Mouse (Mus musculus): ENCODE data around the gene Gm10972.
A peak's percentile ranks its signal among the peaks of the same experiment; 100 is the strongest.
"Not testable (repeated sequence)": the region's sequence is repeated elsewhere in the genome, so short reads cannot be mapped to it uniquely, and the experiment has no call there.

The Gm10972 gene

DNA sequence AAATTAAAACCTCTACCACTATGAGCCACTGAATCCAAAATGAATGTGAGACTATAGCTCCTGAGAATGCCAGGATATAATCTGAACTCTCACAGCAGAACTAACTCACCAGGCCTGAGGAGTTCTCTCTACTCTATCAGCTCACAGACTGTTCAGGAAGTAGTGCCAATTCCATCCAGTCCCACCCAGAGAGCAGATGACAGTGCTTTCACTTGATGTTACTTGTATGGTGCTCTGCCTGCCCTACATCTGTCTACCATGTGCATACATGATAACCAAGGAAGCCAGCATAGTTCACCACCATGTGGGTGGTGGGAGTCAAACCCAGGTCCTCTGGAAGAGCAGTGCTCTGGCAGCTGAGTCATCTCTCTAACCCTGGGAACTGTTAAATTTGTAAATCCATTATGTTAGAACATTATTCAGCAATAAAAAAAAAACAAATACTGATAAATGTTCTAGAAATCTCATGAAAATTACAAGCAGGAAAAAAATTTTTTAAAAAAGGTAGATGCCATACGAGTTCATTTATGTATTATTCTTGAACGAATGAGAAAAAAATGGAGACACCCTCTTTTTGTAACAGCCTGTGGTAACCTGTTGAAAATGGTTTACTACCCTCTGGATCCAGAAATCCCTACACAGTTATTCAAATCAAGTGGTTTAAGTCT lies at the start of gene Gm10972:
TSS of gene Gm10972 (plus strand) at position 618 of the 668 bp plus-strand sequence.
- not testable (repeated sequence) for DNase-seq (ENCODE audit: low read depth, low spot score)

DNA sequence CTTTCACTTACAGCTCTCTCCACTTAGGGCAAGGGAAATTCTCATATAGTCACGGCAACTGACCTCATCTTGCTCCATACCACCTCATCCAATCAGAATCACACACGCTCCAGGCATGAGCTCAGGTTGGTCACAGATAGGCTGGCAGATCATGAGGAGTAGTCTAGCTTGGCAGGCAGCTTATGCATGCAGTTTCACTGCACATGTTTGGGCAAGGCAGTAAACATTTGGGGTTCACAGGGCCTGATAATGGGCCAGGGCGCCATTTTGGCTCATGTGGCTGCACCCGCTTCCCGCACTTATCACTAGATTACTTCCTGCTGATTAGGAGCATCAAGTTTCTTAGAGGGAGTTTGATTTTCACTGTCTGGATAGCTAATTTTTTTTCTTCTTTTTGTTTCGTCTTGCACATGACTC lies 47.0 kb upstream of the Gm10972 start:
- DNase-seq (ENCODE audit: low read depth, low spot score) = no peak

DNA sequence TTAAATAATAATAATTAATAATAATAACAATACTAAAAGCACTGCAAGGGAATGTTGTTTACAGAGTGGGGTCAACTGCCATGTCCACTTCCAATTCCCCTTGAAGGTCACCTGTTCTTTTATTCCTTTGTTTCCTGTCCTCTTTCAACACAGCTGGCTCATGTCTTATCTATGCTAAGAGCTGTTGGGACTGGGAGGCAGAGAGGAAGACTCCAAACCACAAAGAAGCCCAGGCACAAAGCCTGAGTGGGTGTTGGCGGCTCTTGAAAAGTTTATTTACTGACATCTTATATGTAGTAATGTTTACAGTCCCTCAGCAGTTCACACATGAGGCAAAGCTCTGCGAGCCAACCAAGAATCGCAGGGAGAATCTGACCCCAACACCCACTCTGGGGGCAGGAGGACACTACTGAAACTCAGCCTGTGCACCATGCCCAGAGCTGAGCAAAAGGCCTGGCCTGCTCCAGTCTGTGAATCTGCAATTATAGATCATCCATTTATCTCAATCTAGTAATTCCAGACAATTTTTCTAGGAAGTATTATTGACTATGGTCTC lies 45.6 kb upstream of the Gm10972 start:
- no peak for DNase-seq (ENCODE audit: low read depth, low spot score)

DNA sequence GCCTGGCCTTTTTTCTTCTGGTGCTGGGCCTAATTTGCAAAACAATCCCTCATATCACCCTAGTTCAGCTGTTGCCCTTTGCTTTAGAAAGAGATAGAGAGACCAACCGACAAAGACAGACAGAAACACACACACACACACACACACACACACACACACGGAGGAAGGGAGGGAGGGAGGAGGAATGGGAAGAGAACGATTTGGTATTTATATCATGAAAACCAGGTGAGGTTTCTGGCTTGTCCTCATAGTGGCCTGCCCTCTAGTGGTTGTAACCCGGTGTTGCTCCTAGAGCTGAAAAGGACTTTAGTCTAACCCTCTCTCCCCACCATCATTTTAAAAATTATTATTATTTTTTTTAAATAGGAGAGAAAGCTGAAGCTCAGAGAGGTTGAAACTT lies 41.0 kb upstream of the Gm10972 start:
- DNase-seq (ENCODE audit: low read depth, low spot score) = no peak

DNA sequence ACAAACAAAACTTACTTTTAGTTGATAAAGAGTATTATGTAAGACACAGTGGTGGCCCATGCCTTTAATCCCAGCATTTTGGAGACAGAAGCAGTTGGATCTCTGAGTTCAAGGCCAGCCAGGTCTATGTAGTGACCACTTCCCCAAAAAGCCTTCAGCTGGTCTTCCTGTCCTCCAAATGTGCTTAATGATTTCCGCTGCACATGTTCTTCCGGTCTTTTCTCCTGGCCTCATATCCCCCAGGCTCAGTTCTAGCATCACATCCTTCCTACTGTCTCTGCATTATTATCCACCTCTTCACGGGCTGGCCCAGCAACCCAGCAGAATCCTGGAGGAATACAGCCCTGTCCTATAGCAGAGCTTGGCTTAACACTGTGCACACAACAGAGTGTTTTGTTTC lies 33.3 kb upstream of the Gm10972 start:
- no peak for DNase-seq (ENCODE audit: low read depth, low spot score)

DNA sequence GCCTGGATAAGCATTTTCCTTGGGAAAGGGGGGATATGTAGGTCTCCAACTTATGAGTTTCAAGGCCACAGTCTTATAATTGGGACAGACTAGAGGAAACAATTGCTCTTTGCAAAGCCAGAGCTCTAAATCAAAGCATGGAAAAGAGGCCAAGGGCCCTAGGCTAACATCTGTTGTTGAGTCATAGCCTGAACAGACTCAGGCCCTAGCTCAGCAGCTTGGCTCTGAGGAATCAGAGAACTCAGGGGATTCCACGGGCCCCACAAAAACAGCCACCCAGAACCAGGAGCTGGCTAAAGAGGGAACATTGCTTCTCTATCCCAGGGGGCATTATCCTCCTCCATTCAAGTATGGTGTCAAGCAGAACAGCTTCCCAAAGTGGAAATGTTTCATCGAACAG lies 32.3 kb upstream of the Gm10972 start:
- DNase-seq (ENCODE audit: low read depth, low spot score) = no peak

DNA sequence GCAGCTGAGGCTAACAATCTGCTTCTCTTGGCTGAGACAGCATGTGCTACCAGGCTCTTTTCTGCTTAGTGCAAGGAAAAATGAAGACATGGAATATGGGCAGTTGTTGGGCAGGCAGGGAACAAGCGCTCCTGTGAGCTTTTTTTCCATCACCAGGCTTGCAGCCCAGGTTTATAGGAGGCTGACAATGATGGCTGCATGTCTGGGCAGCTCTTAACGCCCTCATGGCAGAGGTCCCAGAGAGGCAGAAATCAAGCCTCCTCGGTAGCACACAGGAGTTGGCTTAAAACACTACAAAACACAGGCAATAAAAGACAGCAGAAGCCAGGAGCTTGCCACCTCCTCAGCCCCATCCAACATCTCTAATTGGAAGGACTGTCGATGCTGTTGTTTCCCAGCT lies 31.6 kb upstream of the Gm10972 start:
- DNase-seq (ENCODE audit: low read depth, low spot score) = no peak

DNA sequence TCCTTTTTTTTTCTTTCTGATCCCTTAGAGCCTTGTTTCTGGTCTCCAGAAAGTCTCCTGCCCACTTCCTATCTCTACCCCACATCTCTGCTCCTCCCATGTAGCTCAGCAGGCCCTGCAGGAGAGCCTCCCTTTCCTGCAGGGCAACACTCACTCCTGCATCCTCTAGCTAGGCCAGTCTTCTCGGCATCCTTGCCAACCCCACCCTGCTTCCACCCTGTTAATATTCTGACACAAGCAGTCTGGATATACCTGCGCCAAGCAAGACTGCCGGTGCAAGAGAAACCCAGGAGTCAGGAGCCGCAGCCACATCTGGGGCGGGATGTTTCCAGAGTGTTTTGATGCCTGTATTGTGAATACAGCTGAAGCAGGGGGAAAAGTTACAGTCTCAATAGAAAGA lies 31.1 kb upstream of the Gm10972 start:
- DNase-seq (ENCODE audit: low read depth, low spot score) = no peak

DNA sequence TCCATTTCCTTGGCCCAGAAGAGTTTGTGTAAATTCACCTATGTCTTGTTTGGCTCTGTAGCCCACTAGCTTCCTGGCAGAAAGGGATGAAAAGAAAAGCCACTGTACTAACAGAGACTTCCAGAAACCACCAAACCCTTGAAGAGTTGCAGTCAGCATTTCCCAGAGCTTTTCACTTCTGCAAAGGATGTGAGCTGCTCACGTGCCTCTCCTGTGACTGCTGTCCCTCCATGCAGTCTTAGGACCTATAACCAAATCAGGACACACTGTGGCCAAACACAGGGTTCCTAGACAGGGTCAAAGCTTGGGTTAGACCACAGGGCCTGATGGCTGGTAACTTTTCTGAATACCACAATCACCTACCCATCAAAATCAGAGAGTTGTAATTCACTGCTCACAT lies 30.6 kb upstream of the Gm10972 start:
- DNase-seq (ENCODE audit: low read depth, low spot score) = no peak

DNA sequence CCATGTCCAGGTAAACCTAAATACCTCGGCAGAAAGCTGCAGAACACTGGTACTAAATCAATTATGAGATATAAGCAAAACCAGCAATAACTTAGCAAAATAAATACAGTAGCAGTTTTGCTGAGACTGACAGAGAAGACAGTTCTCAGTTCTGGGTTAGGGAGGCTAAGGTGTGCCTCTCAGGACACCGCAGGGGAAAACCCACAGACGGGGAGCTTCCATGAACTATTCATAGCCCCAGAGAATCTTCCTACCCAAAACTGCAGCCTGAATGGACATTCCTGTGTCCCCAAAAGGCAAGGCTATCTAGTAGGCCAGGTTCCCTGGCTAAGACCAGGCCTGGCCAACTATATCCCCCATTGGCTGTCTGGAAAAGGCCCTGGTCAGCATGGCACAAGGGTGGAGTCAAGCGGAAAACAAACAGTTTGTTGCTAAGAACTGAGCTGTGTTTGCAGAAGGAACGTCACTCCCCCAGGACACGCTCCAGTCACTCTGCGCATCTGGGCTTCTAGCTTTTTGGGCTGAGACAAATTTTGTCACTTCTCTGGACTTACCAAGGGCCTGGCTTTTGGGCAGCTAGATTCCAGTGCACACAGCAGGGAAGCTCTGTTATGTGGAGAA lies 29.5 kb upstream of the Gm10972 start:
- DNase-seq (ENCODE audit: low read depth, low spot score) = no peak

DNA sequence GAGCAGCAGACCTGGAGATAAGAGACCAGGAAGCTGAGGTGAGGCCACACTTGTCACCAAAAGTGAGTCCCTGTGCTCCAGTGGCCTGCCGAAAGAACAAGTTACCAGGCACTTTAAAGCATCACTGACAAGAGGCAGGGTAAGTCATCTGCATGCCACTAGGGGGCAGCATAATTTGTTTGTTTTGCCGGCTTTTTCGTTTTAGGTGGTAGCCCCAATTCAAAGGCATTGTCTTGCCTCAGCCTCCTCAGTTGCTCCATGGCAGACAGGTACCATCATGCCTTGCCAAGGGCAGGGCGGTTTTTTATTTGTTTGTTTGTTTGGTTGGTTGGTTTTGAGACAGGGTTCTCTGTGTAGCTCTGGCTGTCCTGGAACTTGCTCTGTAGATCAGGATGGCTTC lies 26.2 kb upstream of the Gm10972 start:
- DNase-seq (ENCODE audit: low read depth, low spot score) = peak; percentile 50

DNA sequence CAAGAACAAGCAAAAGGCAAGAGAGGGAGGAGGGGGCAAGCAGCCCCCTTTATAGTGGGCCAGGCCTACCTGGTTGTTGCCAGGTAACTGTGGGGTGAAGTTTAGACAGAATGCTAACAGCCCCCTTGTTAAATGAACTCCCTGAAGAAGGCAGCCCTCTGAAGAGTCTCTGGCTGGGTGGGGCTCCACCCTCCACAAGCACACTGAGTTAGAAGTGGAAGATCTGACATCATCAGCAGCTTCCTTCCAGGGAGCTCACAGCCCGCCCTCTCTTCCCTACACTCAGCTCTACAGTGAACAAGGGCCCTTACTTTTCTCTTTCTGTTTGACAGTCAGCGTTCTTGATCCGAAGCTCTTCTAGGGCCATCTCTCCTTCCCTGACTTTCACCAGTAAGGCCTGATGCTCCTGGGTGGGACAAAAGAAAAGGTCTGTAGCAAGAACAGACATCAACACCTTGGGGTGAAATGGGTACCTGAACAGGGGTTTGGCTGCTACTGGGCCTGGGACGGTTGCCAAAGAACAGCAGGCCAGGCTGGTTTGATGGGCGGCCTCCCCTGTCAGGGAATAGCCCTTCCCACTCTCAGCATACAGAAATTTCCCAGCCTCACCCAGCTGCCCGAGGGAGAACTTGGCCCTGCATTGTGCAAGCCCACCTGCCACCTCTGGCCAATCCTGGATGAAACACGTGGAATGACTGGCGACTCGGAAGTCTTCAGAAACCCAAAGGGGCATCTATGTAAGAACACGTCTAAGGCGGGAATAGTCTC lies 21.0 kb upstream of the Gm10972 start:
- DNase-seq (ENCODE audit: low read depth, low spot score) = no peak

DNA sequence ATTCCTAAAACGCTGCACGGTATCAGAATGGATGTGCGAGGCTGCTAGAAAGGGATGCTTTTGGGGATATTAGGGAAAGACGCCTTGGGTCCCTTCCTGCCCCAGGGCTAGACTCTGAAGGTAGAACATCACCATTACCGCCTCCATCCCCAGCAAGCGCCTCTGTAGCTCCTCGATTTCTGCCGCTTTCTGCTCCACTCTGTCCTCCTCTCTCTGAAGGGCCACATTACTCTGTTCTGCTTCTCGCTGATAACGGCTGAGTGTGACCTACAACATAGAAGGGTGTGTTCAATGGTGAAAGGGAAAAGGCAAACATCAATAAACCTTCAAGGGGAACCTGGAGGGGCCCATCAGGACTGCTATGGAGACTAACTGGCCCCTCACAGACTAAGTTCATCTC lies 20.4 kb upstream of the Gm10972 start:
- no peak for DNase-seq (ENCODE audit: low read depth, low spot score)

DNA sequence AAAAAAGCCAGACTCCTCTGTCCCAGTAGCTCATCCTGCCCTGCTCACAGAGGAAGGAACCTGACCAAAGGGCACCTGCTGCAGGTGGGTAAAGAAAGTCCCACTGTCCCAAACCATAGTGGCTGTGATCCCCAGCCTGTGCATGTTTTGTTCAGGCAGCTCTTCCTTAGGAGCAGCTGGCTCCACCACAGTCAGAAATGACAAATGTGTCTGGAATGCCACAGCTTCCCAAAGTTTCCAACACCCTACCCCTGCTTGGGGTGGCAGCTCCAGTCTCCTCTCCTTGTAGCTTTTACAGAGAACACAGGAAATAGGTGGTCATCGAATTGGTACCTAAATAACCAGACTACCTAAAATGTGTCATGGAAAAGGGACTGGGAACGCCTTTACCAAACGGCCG lies 18.6 kb upstream of the Gm10972 start:
- DNase-seq (ENCODE audit: low read depth, low spot score) = no peak

DNA sequence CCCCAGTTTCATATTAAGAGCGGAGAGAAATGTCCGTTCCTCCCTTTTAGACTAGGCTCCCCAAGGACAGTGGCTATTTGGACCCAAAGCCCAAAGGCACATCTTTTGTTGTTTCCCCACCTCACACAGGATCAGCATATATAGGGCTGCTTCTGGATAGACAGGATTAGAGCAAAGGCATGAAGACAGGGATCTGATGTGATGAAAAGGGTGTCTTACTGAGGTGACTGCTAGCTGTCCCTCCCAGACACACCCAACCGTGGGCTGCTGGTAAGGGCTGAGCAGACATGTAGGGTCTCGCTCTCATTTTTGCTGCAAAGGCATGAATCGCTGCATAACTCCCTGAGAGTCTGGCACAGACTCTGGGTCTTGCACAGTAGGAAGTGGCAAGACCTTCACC lies 14.2 kb upstream of the Gm10972 start:
- DNase-seq (ENCODE audit: low read depth, low spot score) = no peak

DNA sequence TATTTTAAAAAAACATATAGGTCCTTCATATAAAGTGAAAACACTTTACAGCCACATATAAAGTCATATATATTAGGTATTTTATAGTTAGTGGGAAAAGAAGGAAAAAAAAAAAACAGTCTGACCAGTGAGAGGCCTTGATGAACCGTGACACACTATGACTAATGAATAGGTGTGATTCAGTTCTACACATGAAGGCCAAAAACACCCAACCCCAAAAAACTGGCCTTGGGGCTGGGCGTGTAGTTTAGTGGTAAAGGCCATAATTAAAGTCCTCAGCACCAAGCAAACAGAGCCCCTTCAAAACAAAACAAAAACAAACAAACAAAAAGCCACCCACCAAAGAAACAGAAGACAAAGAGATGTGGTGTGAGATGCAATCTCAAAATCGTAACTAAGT lies 13.0 kb upstream of the Gm10972 start:
- no peak for DNase-seq (ENCODE audit: low read depth, low spot score)

DNA sequence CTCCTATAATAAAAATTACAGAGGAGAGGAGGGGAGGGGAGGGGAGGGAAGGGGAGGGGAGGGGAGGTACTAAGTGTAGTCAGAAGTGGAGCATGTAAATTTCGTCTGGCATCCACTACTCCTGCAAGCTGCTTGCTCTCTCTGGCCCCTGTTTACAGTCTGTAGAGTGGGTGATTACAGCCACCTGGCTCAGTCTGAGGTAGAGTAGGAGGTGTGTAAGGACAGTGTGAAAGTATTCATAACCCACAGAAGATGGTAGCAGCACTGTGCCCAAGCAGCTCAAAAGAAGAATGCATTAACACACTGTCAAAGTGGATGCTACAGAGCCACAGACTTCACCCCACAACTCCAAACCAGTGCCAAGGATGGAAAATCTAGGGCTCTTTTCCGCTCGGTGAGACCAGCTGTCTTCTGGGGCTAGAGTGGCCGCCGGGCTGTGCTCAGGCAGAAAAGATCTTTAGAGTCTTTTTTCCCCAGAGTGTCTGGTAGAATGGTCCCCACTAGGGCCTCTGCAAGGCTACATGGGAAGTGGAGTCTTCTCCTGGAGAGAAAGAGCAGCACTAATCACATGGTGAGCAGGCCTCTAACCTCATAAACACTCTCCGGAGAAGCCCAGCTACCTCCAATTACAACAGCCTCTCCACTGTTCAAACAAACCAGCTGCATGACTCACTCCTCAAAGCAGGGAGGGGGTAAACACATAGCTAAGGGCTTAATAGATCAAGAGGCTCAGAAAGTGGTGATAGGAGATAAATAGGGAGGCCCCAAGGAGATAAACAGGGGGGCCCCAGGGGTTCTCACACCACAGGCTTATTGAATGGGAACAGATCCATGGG lies 6.1 kb downstream of the Gm10972 start:
- DNase-seq (ENCODE audit: low read depth, low spot score) = no peak

DNA sequence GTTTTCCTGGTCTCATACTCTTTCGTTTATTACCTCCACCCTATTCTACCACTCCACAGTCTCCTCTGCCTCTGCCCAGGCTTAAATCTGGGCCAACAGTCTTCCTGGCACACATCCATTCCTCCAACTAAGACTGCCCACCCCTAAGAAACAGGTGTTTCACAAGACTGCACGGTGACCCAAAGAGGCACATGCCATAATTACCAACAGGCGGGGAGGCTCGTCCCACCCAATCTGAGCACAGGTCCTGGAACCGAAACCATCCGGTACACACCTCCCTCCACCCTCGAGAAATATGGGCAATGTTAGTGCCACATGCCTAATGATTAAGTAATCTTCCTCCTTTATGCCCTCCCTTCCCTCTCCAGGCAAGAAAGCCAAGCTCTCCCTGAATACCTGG lies 7.5 kb downstream of the Gm10972 start:
- no peak for DNase-seq (ENCODE audit: low read depth, low spot score)

DNA sequence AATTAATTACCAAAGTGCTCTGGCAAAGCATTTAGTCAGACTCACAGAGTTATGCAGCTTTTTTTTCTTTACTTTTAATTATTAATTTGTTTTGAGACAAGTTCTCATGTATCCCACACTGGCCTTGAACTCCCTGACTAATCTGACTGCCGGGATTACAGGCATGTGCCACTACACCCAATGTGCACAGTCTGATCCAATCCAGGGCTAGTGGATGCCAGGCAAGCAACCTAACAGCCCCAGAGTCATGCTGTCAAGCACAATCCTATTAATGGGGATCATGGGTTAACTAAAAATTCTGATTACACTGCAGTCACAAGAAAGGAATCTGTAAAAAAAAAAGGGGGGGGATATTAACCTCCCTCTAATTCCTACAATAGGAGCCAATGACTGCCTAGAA lies 11.1 kb downstream of the Gm10972 start:
- not testable (repeated sequence) for DNase-seq (ENCODE audit: low read depth, low spot score)

DNA sequence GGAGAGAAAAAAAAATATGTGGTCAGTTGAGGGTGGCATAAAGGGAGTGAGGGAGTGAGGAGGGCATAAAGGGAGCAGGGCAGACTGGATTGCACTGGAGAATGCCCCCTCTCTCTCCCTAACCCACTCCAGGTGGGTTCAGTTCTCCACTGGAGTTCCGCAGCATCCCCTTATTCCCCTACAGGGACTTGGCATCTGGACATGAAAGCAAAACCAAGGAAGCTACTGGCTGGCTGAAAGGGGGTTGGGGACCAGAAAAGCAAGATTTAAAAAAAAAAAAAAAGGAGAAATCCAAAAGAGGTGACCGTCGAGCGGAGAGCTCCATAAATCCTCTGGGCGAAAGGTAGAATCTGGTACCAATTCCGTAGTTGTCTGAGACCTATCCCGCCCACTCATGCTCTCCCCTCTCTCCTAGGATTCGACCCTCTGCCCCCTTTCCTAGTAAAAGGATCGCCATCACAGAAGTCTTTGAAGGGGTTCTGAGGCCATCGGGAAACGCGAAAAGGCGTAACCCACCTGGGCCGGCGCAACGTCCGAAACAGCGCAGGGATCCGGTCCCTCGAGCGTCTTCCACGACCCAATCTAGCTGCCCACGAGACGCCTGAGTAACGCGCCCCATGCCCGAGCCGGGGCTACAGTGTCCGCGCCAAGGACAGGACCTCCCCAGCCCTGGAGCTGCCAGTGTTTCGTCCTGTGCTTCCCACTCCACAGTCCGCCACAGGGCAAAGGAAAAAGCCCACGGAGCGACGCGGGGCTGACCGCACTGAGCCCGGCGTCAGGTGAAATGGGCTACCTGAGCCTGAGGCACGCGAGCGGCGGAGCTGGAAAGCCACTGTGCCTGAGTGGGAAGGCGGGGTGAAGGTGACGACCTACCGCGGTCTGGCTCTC lies 15.2 kb downstream of the Gm10972 start:
- DNase-seq (ENCODE audit: low read depth, low spot score) = not testable (repeated sequence)

DNA sequence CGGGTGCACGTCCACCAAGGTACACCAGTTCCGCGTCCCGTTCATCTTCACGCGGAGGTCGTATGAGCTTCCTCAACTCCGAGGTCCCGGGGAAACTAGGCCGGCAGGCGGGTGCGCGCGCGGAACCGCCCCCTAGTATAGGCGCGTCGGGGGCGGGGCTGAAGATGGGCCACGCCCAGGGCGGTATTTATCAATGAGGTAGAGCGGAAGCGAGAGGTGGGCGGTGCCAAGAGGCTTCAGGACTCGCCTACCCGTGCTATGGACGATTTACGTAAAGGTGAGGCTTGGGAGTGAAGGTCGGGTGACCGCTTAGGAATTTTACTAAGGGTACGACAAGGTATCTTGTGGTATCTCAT lies 15.8 kb downstream of the Gm10972 start, which contains the start of gene Tuft1:
TSS of gene Tuft1 (minus strand) at position 133 of the 356 bp plus-strand sequence.
- not testable (repeated sequence) for DNase-seq (ENCODE audit: low read depth, low spot score)
